Mouse (Mus musculus): ENCODE results near the gene Cbfa2t3.
"Not testable (repeated sequence)": the region's sequence is repeated elsewhere in the genome, so short reads cannot be mapped to it uniquely, and the experiment has no call there.

DNA sequence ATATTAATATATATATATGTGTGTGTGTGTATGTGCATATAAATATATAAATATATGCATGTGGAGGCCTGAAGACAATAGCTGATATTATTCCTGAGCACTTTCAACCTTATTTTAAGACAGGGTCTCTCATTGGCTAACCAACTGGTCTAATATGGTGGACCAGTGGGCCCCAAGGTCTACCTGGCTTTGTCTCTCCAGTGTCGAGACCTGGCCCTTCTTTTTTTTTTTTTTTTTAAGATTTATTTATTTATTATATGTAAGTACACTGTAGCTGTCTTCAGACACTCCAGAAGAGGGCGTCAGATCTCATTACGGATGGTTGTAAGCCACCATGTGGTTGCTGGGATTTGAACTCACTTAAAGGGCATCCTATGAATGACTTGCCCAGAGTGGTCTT, 66.8 kb downstream of the Cbfa2t3 start:
- TF ChIP-seq CTCF (IDR thresholded peaks at IDR 0.05; ENCODE audit: low read depth), result 0 out of 2 replicates have a peak, but pooled peaks have one; percentile 4
- TF ChIP-seq EP300 (IDR thresholded peaks at IDR 0.05; ENCODE audit: low read depth), result not testable (repeated sequence)

Measured in liver, embryonic 14.5 days (tissue).